Comparison of ENCODE assay signal across 10 mouse cellular contexts in genomic region chr11:86839716-86840447, GRCm38 (mm10). TPM values are rescaled to one million over a fixed set of nuclear protein-coding genes. Genes with fewer than 3 reads are reported as not detected.
A peak's percentile ranks its signal among the peaks of the same experiment; 100 is the strongest.
DNase-seq lines count a peak whose midpoint lies in the region; ATAC-seq and TF ChIP-seq lines count a peak whose summit lies in the region.
"Had no signal": no experiment of that assay in that cellular context is flagged by ENCODE, and none has a peak within 500 bp of the region (broad histone marks: within the 10 kb centered on the region; RNA-seq: fewer than 3 reads in every experiment).

No protein-coding gene starts in this region.

- peaks cover 19% of the 10 kb centered on the region for H3K4me1 ChIP-seq in kidney, embryonic 14.5 days (ENCODE audit: control insufficient read depth, insufficient read depth, low read length)
- H3K4me1 ChIP-seq in heart, postnatal 0 days (ENCODE audit: control insufficient read depth, insufficient read depth): peaks cover 10% of the 10 kb centered on the region

- DNase-seq in kidney, adult 18-20 months: no peak
- peak; percentile 76 for DNase-seq in brain, adult 2 months (ENCODE audit: low read depth, low spot score)
- DNase-seq in heart, postnatal 0 days (ENCODE audit: low spot score): no peak
- peak; percentile 54 for DNase-seq in naive thymus-derived CD4-positive, alpha-beta T cell, adult 2 months (ENCODE audit: low read depth)
- no peak for DNase-seq in left cerebral cortex, adult 11 months (ENCODE audit: low spot score)
- no peak for DNase-seq in urinary bladder, adult 18-20 months (ENCODE audit: low spot score in 2 of 2)
- DNase-seq: right cerebral cortex, postnatal 25 days had no signal

- no peak overlapping the region for H3K4me2 ChIP-seq in kidney, embryonic 14.5 days (replicated peaks; ENCODE audit: low read depth, low read length)
- H3K4me2 ChIP-seq in heart, postnatal 0 days (ENCODE audit: low read depth, low read length): no peak overlapping the region

- TF ChIP-seq CTCF in heart, postnatal 0 days (IDR thresholded peaks at IDR 0.05; ENCODE audit: low read depth): no peak

- peak overlapping the region; percentile 79 for H3K27ac ChIP-seq in kidney, embryonic 14.5 days (ENCODE audit: low read depth, low read length)
- peak overlapping the region; percentile 44 for H3K27ac ChIP-seq in heart, postnatal 0 days (ENCODE audit: low read depth)
- H3K27ac ChIP-seq: liver, embryonic 14.5 days had no signal

- no peak overlapping the region for H3K4me3 ChIP-seq in kidney, embryonic 14.5 days (ENCODE audit: low read length)
- H3K4me3 ChIP-seq in heart, postnatal 0 days (ENCODE audit: low read depth, low read length): no peak overlapping the region

- no peaks in the 10 kb centered on the region for H3K27me3 ChIP-seq in kidney, embryonic 14.5 days (ENCODE audit: control insufficient read depth, insufficient read depth, low read length)
- H3K27me3 ChIP-seq in heart, postnatal 0 days (ENCODE audit: control insufficient read depth, insufficient read depth, low read length): no peaks in the 10 kb centered on the region

- 50% methylated on average over 7 of the region's 7 CpGs for WGBS in kidney, embryonic 14.5 days
- WGBS in heart, postnatal 0 days: 41% methylated on average over 7 of the region's 7 CpGs

- H3K9ac ChIP-seq in kidney, embryonic 14.5 days (ENCODE audit: low read depth, low read length): no peak overlapping the region
- no peak overlapping the region for H3K9ac ChIP-seq in heart, postnatal 0 days (replicated peaks; ENCODE audit: low read depth, low read length)
- H3K9ac ChIP-seq: liver, embryonic 14.5 days had no signal

- TF ChIP-seq EP300 in heart, postnatal 0 days (IDR thresholded peaks at IDR 0.05; ENCODE audit: low read depth): no peak

- H3K36me3 ChIP-seq in kidney, embryonic 14.5 days (ENCODE audit: control insufficient read depth, insufficient read depth, low read length): no peaks in the 10 kb centered on the region
- no peaks in the 10 kb centered on the region for H3K36me3 ChIP-seq in heart, postnatal 0 days (replicated peaks; ENCODE audit: control insufficient read depth, insufficient read depth, low read length)

- no peak for ATAC-seq in kidney, embryonic 14.5 days (ENCODE audit: low FRiP score, low TSS enrichment)
- ATAC-seq in heart, postnatal 0 days (ENCODE audit: insufficient read depth, low read depth): peak; percentile 55
- no peak for ATAC-seq in megakaryocyte-erythroid progenitor cell, adult 5-6 weeks (replicated peaks; ENCODE audit: low FRiP score, low TSS enrichment, poor library complexity, severe bottlenecking)

- H3K9me3 ChIP-seq in kidney, embryonic 14.5 days (ENCODE audit: control insufficient read depth, low read length): no peaks in the 10 kb centered on the region
- no peaks in the 10 kb centered on the region for H3K9me3 ChIP-seq in heart, postnatal 0 days (replicated peaks; ENCODE audit: control insufficient read depth, low read length)

RNA-seq across cellular contexts. Expression of gene Dhx40, which starts 32.3 kb away (rescaled TPM):
- 29.6 and 44.5 TPM in 2 replicates for polyA plus RNA-seq in kidney, embryonic 14.5 days (2014; fragmentation: Nextera tagmentation; extraction: Ambion mirVana)
- 7.8 and 21.9 TPM in 2 replicates for total RNA-seq in heart, postnatal 0 days (2014; rRNA removed; ENCODE audit: low replicate concordance)
- 10.2 and 11.7 TPM in 2 replicates for polyA plus RNA-seq in heart, postnatal 0 days (2015; fragmentation: Nextera tagmentation; extraction: Ambion mirVana)
- 14.4 and 15.2 TPM in 2 replicates for total RNA-seq in megakaryocyte-erythroid progenitor cell, adult 5-6 weeks (2014; fragmentation: Nextera tagmentation)
- total RNA-seq in megakaryocyte-erythroid progenitor cell, adult 5-6 weeks (2017): 26.2 and 26.7 TPM in 2 replicates

Comparison
In these comparisons a context has a peak if more than half of its experiments do, and no peak if none do; other contexts are left out.
1. DNase-seq: peak in brain, adult 2 months (single experiment) and naive thymus-derived CD4-positive, alpha-beta T cell, adult 2 months (single experiment); none in kidney, adult 18-20 months (single experiment), heart, postnatal 0 days (single experiment), left cerebral cortex, adult 11 months (single experiment) and urinary bladder, adult 18-20 months (0 of 2).